Mouse (Mus musculus): ENCODE data around the gene Gpr150.

GRCm38 (mm10) chr13:76063548-76063947 lies 6.8 kb upstream of the Gpr150 start:
- TF ChIP-seq ELF1 (IDR thresholded peaks at IDR 0.05; ENCODE audit: low read depth, low read length) (no peak), CTCF (conservative IDR thresholded peaks at IDR 0.05 in 1 of 2, IDR thresholded peaks at IDR 0.05 in 1 of 2; ENCODE audit: low read depth in 2 of 2, low read length in 2 of 2) (no peak)

All from CH12.LX (cell line).